Mouse (Mus musculus) forebrain, embryonic 12.5 days (tissue): ENCODE data around the gene Atg4c. TPM values are rescaled to one million over a fixed set of nuclear protein-coding genes. Genes with fewer than 3 reads are reported as not detected.

ENCODE experiments used
- ATAC-seq: fragments of 200-750 bp; cut with Nextera tagmentation; 2 replicates; pipeline ENCODE4 v1.8.0; 2017; ENCODE audit warnings: moderate TSS enrichment; ENCODE audit not compliant: low FRiP score
- H3K27ac ChIP-seq: fragments of 300-500 bp; sonication (generic); 2 replicates; pipeline ENCODE4 v1.5.1; 2016; ENCODE audit warnings: mild to moderate bottlenecking
- H3K27me3 ChIP-seq: fragments of 300-500 bp; sonication (generic); 2 replicates; pipeline ENCODE4 v1.6.1; 2016; ENCODE audit warnings: mild to moderate bottlenecking
- H3K36me3 ChIP-seq: fragments of 300-500 bp; sonication (generic); replicated peaks from 2 replicates; pipeline ENCODE4 v1.6.1; 2016; ENCODE audit warnings: mild to moderate bottlenecking
- H3K4me1 ChIP-seq: fragments of 300-500 bp; sonication (generic); 2 replicates; pipeline ENCODE4 v1.6.1; 2016
- H3K4me2 ChIP-seq: fragments of 300-500 bp; sonication (generic); 2 replicates; pipeline ENCODE4 v1.6.1; 2016; ENCODE audit warnings: mild to moderate bottlenecking, moderate library complexity
- H3K4me3 ChIP-seq: fragments of 300-500 bp; sonication (generic); replicated peaks from 2 replicates; pipeline ENCODE4 v1.5.1; 2016; ENCODE audit warnings: mild to moderate bottlenecking
- H3K9ac ChIP-seq: fragments of 300-500 bp; sonication (generic); 2 replicates; pipeline ENCODE4 v1.6.1; 2016; ENCODE audit warnings: mild to moderate bottlenecking
- H3K9me3 ChIP-seq: fragments of 300-500 bp; sonication (generic); 2 replicates; pipeline ENCODE4 v1.6.1; 2016
- WGBS: fragments of 180-500 bp; shearing (Covaris S2); methylation state at CpG from one replicate; pipeline ENCODE4 v1.1.7; 2016; 5-methylcytosine and 5-hydroxymethylcytosine counted together
- polyA plus RNA-seq: library from polyadenylated mRNA; unstranded; fragments of >200 nt; fragmentation: Nextera tagmentation; extraction: Ambion mirVana; gene quantifications from 2 replicates; pipeline ENCODE4 v1.2.1, GENCODE M21; 2016

The Atg4c gene
- polyA plus RNA-seq, 1 experiment from 2014 or later = 15.6 TPM

DNA sequence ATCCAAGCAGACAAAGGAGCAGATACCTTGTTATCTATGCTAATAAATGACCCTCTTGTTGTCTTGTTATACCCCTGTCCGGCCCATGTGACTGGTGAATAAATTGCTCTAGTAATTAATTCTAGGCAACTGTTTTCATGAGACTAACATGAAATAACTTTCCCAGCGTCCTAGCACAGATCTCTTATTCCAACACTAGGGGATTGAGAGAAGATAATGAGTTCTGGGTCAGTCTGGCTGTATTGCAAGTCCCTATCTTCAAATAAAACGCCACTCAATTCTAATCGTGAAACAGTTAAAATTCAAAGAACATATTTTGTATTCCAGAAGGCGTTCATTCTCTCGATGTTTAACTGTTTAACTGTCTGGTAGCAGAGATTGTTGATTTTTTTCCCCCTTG is 520 bp upstream of the Atg4c start:
- ATAC-seq = no peak
- H3K9me3 ChIP-seq = no peaks in the 10 kb centered on the region
- peak overlapping the region; percentile 62 for H3K4me3 ChIP-seq
- H3K36me3 ChIP-seq = no peaks in the 10 kb centered on the region
- no peaks in the 10 kb centered on the region for H3K27me3 ChIP-seq
- 49% methylated on average over 6 of the region's 6 CpGs for WGBS
- H3K9ac ChIP-seq = no peak overlapping the region
- H3K4me1 ChIP-seq = peaks cover 14% of the 10 kb centered on the region
- H3K4me2 ChIP-seq = peak overlapping the region; percentile 64
- H3K27ac ChIP-seq = no peak overlapping the region

DNA sequence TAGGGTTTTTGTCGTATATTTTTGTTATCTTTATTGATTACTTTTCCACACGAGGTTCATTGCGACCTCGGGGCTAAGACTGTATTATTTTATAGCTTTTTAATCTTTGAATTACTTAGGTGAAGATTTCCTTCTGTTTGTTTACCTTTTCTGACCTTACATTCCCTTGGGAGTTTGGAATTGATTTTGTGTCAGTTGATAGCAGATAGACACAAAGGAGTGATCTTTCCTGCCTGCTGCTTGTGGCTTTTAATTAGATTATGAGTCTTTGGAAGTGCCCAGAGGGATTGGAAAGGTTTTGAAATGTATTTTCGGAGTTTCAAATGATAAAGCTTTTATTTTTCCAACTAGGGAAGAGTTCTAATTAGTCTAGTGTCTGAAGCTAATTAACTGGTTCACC is 1.1 kb downstream of the Atg4c start:
- peak overlapping the region; percentile 64 for H3K4me2 ChIP-seq
- no peaks in the 10 kb centered on the region for H3K9me3 ChIP-seq
- no peaks in the 10 kb centered on the region for H3K27me3 ChIP-seq
- peak overlapping the region; percentile 62 for H3K4me3 ChIP-seq
- WGBS = 49% methylated on average over 5 of the region's 5 CpGs
- no peaks in the 10 kb centered on the region for H3K36me3 ChIP-seq
- ATAC-seq = no peak
- no peak overlapping the region for H3K27ac ChIP-seq
- peaks cover 14% of the 10 kb centered on the region for H3K4me1 ChIP-seq
- H3K9ac ChIP-seq = peak overlapping the region; percentile 64; the same call in 1 of the 2 replicates

DNA sequence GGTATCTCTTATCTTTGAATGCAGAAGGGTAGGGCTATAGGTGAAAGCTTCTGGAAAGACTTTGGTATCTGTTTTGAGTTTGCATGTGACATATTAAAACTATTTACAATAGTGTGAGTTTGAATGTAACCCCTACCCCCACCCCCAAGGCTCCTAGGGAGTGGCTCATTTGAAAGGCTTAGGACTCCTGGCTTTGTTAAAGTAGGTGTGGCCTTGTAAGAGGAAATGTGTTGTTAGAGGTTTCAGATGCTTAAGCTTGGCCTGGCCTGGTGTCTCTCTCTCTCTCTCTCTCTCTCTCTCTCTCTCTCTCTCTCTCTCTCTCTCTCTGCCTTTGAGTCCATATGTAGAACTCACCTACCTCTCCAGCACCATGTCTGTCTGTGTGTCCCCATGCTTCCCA is 5.0 kb downstream of the Atg4c start:
- Histone ChIP-seq H3K4me3 (no peak overlapping the region), H3K4me2 (no peak overlapping the region), H3K9me3 (no peaks in the 10 kb centered on the region), H3K27ac (no peak overlapping the region), H3K4me1 (peaks cover 9% of the 10 kb centered on the region; the same call in 1 of the 2 replicates), H3K36me3 (no peaks in the 10 kb centered on the region), H3K9ac (no peak overlapping the region), H3K27me3 (no peaks in the 10 kb centered on the region)
- ATAC-seq = no peak

DNA sequence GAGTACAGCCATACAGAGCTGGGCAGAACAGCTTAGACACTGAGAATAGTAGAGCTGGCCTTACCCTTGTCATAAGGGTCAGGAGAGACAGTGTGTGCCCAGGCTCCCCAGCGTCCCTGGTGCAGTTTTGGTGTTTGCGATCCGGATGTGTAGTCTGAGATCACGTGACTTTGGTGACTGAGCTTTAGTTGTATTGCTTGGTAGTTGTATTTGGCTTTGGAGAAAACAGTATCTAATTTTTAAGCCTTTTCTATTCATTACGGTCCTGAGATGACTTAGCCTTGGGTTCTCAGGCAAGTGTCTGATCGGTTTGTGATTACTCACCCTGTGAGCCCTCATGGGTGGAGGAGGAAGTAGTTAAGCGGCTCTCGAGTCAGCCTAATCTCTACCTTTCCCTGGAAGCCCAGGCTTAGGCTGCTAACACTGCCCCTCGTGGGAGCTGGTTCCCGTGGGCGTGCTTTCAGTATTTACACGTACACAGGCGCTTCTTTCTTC is 6.1 kb downstream of the Atg4c start:
- H3K36me3 ChIP-seq = no peaks in the 10 kb centered on the region
- H3K27me3 ChIP-seq = no peaks in the 10 kb centered on the region
- H3K4me1 ChIP-seq = peaks cover 5% of the 10 kb centered on the region; the same call in 1 of the 2 replicates
- WGBS = 78% methylated on average over 13 of the region's 13 CpGs
- H3K9ac ChIP-seq = no peak overlapping the region
- H3K4me2 ChIP-seq = no peak overlapping the region
- H3K9me3 ChIP-seq = no peaks in the 10 kb centered on the region
- no peak overlapping the region for H3K4me3 ChIP-seq
- no peak overlapping the region for H3K27ac ChIP-seq
- ATAC-seq = no peak

DNA sequence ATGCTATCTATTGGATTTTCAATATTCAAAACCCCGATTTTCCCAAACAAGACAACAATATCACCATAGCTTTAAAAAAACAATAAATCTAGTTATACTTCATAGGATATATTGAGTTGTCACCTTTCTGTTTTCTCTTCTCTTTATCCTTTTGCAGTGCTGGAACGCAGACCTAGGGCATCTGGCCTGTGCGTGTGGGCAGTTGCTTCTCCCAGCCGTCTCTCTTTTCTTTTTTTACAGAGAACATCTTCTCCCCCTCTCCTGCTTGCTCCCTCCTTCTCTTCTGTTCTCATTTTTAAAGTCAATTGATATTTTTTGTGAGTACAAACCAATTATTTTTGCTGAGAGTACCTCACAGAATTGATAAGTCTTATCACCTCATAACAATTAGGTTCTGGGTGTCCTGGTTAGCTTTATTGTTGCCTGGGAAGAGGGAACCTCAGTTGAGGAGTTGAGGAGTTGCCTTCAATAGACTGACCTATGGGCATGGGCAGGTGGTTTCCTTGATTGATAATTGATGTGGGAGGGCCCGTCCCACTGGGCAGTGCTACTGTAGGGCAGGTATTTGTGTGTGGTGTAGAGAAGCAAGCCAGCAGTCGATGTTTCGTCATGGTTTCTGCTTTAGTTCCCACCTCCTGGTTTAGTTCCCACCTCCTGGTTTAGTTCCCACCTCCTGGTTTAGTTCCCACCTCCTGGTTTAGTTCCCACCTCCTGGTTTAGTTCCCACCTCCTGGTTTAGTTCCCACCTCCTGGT is 6.8 kb downstream of the Atg4c start:
- ATAC-seq = no peak

DNA sequence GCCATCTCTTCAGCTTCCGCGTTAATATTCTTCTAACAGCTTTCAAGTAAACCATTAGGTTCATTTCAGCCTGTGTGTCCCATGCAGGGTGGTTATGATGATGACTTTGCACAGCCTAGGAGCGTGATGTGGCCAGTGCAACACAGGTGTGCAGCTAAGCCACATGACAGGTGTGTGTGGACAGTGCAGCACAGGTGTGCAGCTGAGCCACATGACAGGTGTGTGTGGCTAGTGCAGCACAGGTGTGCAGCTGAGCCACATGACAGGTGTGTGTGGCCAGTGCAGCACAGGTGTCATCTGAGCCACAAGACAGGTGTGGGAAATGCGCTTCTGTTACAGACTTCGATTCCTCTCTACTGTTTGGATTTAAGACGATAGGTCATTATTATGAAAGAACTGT is 12.0 kb downstream of the Atg4c start:
- H3K27ac ChIP-seq = no peak overlapping the region
- no peak overlapping the region for H3K4me2 ChIP-seq
- WGBS = 94% methylated on average over 6 of the region's 6 CpGs
- no peak for ATAC-seq
- no peaks in the 10 kb centered on the region for H3K36me3 ChIP-seq
- no peak overlapping the region for H3K4me3 ChIP-seq
- H3K9me3 ChIP-seq = no peaks in the 10 kb centered on the region
- peaks cover 3% of the 10 kb centered on the region for H3K4me1 ChIP-seq
- no peak overlapping the region for H3K9ac ChIP-seq
- H3K27me3 ChIP-seq = no peaks in the 10 kb centered on the region

More for the DNA sequence above, 6.8 kb downstream of the Atg4c start:
- Histone ChIP-seq H3K27ac (no peak overlapping the region), H3K27me3 (no peaks in the 10 kb centered on the region), H3K9ac (no peak overlapping the region), H3K4me3 (no peak overlapping the region), H3K4me2 (no peak overlapping the region), H3K9me3 (no peaks in the 10 kb centered on the region), H3K4me1 (no peaks in the 10 kb centered on the region), H3K36me3 (no peaks in the 10 kb centered on the region)
- WGBS = 93% methylated on average over 7 of the region's 7 CpGs

DNA sequence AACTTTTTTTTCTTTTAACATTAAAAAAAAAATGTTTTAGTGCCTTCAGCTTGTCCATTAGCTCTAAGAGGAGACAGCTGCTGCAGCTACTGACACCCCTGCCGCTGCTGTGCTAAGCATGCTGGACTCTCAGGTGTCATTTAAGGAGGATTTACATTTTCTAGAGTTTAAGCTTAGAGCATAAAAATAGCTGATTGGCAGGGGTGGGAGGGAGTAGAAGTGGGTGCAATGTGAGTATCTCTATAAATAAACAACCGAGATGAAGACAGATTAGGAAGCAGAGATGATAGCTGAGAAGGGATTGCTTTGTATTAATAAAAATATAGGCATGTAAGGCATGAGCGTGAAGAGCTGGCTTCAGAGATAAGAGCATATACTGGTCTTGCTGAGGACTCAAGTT is 12.6 kb downstream of the Atg4c start:
- Histone ChIP-seq H3K36me3 (no peaks in the 10 kb centered on the region), H3K4me2 (no peak overlapping the region), H3K27ac (no peak overlapping the region), H3K27me3 (no peaks in the 10 kb centered on the region), H3K9me3 (no peaks in the 10 kb centered on the region), H3K9ac (no peak overlapping the region), H3K4me3 (no peak overlapping the region), H3K4me1 (peaks cover 3% of the 10 kb centered on the region)
- 77% methylated on average over 3 of the region's 3 CpGs for WGBS
- ATAC-seq = no peak

DNA sequence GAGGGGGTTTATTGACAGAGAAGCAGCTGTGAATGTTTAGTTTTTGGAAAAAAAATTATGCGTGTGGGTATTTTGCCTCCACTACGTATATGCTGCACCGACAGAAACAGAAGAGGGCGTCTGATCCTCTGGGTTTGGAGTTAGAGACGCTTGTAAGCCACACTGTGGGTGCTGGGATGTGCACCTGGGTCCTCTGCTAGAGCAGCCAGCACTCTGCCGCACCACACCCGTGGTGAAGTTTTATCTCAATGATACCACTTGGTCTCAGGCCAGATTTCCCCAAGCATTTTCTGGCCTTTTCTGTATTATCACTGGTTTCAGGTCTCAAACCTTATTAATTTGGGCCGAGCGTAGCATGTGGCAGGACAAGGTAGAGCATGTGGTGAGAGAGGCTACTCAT is 16.4 kb downstream of the Atg4c start:
- Histone ChIP-seq H3K36me3 (no peaks in the 10 kb centered on the region; the same call in 1 of the 2 replicates), H3K9me3 (no peaks in the 10 kb centered on the region), H3K4me2 (no peak overlapping the region), H3K4me1 (peaks cover 3% of the 10 kb centered on the region), H3K27ac (no peak overlapping the region), H3K9ac (no peak overlapping the region), H3K4me3 (no peak overlapping the region), H3K27me3 (no peaks in the 10 kb centered on the region)
- whole genome bisulfite sequencing = 94% methylated on average over 9 of the region's 9 CpGs
- ATAC-seq = no peak

DNA sequence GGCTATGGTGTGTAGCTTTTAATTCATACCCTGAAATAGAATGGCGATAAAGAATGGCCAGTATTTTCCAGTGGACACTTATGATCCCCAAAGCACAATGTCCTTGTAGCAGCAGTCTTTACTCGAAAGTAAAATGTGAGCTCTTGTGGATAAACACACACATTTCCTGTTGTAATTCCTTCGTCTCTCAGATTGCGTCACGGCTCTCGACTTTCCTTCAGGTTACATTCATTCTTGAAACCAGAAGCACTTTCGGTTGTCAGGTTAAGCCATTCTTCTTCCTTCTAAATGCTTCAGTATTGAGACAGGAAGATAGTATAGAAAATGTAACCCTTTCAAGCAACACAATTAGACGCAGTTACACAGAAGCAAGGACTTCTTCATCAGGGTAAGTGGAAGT is 17.9 kb downstream of the Atg4c start:
- 85% methylated on average over 8 of the region's 8 CpGs for WGBS
- Histone ChIP-seq H3K9ac (no peak overlapping the region), H3K27ac (no peak overlapping the region), H3K4me3 (no peak overlapping the region), H3K36me3 (no peaks in the 10 kb centered on the region; the same call in 1 of the 2 replicates), H3K9me3 (no peaks in the 10 kb centered on the region), H3K4me1 (peaks cover 3% of the 10 kb centered on the region), H3K4me2 (no peak overlapping the region), H3K27me3 (no peaks in the 10 kb centered on the region)
- no peak for ATAC-seq

- no peak overlapping the region for H3K9ac ChIP-seq
- no peak for ATAC-seq
- H3K4me2 ChIP-seq = no peak overlapping the region
- H3K4me3 ChIP-seq = no peak overlapping the region
- H3K36me3 ChIP-seq = no peaks in the 10 kb centered on the region; the same call in 1 of the 2 replicates
- peaks cover 3% of the 10 kb centered on the region for H3K4me1 ChIP-seq
- no peaks in the 10 kb centered on the region for H3K9me3 ChIP-seq
- 78% methylated on average over 4 of the region's 4 CpGs for WGBS
- H3K27ac ChIP-seq = no peak overlapping the region
- no peaks in the 10 kb centered on the region for H3K27me3 ChIP-seq
Measured at GRCm38 (mm10) chr4:99213123-99213522, 19.4 kb downstream of the Atg4c start.

DNA sequence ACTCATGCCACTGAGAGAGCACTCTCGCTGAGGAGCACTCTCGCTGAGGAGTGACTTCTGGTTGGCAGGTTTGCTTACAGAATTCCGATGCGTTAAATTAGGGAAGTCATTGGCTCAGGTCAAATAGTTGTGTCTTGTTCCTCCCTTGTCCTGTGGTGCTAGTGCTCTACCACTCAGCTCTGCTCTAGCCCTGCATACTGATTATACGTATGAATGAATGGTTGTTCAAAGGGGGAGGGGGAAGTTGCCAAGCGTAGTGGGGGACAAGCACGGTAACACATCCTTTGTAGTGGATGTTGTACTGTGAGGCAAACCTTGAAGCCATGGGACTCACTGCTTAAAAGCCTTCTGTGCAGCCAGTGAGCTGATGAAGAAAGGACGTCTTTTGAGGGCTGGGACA is 28.5 kb downstream of the Atg4c start:
- H3K4me1 ChIP-seq = no peaks in the 10 kb centered on the region
- H3K9ac ChIP-seq = no peak overlapping the region
- no peak overlapping the region for H3K27ac ChIP-seq
- no peak overlapping the region for H3K4me2 ChIP-seq
- H3K9me3 ChIP-seq = no peaks in the 10 kb centered on the region
- no peak for ATAC-seq
- H3K27me3 ChIP-seq = no peaks in the 10 kb centered on the region
- no peak overlapping the region for H3K4me3 ChIP-seq
- WGBS = 73% methylated on average over 8 of the region's 8 CpGs
- peaks cover 8% of the 10 kb centered on the region for H3K36me3 ChIP-seq

DNA sequence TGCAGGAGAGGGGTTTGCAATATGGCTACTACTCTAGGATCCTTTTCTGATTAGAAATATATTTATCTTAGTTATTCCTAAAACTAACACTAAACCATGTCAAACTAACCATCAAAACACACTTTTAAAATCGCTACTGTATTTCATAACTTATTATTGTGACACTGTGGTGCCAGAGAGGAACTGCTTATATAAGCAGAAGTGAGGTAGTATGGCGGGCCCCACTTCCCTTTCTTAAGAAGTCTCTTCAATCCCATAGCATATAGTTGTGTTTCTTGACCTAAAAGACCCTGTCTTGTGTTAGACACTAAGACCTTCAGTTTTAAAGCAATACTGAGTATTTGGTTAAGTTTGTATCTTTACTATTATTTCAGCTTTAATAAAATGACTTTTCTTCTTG is 31.1 kb downstream of the Atg4c start:
- ATAC-seq = no peak
- H3K9ac ChIP-seq = no peak overlapping the region
- no peaks in the 10 kb centered on the region for H3K4me1 ChIP-seq
- 87% methylated on average over 2 of the region's 2 CpGs for WGBS
- H3K36me3 ChIP-seq = peaks cover 8% of the 10 kb centered on the region
- no peak overlapping the region for H3K4me3 ChIP-seq
- no peak overlapping the region for H3K4me2 ChIP-seq
- no peak overlapping the region for H3K27ac ChIP-seq
- H3K27me3 ChIP-seq = no peaks in the 10 kb centered on the region
- no peaks in the 10 kb centered on the region for H3K9me3 ChIP-seq

DNA sequence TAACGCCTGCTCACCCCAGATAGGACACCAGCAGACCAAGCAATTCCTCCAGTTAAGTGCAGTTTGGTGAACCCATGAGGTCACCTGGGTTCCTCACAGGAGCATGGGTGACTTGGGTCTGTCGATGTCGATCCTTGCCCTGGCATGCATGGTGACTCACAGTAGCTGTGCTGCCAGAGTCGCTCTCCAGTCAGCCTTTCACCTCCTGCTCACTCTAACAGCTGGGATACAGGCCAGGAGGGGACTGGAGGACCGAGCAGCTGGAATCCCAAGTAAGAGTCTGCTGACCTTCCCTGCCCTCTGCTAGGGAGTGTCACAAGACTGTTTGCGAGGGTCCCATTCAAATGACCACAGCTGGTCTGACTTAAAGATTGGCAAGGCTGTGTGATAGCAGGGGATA is 33.5 kb downstream of the Atg4c start:
- Histone ChIP-seq H3K4me1 (no peaks in the 10 kb centered on the region), H3K9me3 (no peaks in the 10 kb centered on the region), H3K4me3 (no peak overlapping the region), H3K27me3 (no peaks in the 10 kb centered on the region), H3K9ac (no peak overlapping the region), H3K36me3 (peaks cover 8% of the 10 kb centered on the region; the same call in 1 of the 2 replicates), H3K27ac (no peak overlapping the region), H3K4me2 (no peak overlapping the region)
- no peak for ATAC-seq
- 81% methylated on average over 6 of the region's 6 CpGs for WGBS
